ENCODE assay signal across 28 mouse cellular contexts in the genomic region with DNA sequence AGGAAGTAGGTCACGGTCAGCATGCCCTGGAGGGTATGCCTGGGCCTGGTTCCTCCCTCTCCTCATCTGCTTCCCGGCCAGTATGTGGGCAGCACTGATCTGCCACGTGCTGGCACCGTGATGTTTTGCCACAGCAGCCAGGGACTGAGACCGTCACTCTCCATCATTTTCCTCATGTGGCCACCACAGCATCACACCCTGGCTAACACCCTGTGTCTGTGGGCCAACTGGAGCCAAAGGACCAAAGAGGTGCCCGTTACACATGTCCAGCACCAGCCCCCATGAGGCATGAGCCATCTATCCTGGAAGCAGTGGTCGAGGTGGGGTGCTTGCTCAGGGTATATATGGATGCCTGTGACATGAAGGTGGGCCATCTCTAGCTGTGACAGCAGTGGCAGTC.
"Had no signal": no experiment of that assay in that cellular context is flagged by ENCODE, and none has a peak within 500 bp of the region (broad histone marks: within the 10 kb centered on the region; RNA-seq: fewer than 3 reads in every experiment).

No protein-coding gene starts in this region.

- H3K27me3 ChIP-seq: embryonic facial prominence, embryonic 12.5 days; embryonic facial prominence, embryonic 13.5 days; embryonic facial prominence, embryonic 15.5 days; forebrain, embryonic 12.5 days; forebrain, embryonic 13.5 days; forebrain, embryonic 15.5 days had no signal

- H3K36me3 ChIP-seq: embryonic facial prominence, embryonic 12.5 days; embryonic facial prominence, embryonic 13.5 days; embryonic facial prominence, embryonic 15.5 days; forebrain, embryonic 10.5 days; forebrain, embryonic 12.5 days; forebrain, embryonic 15.5 days had no signal

- H3K9me3 ChIP-seq: embryonic facial prominence, embryonic 12.5 days; embryonic facial prominence, embryonic 13.5 days; embryonic facial prominence, embryonic 15.5 days; forebrain, embryonic 10.5 days; forebrain, embryonic 12.5 days; forebrain, embryonic 13.5 days; forebrain, embryonic 15.5 days had no signal

- ATAC-seq: forebrain, embryonic 13.5 days; forebrain, embryonic 14.5 days; forebrain, embryonic 15.5 days; forebrain, embryonic 16.5 days; forebrain, postnatal 0 days had no signal

- DNase-seq: cerebellum, adult 18-20 months; cerebellum, adult 2 months; cerebellum, adult 8-10 months; cerebellum, adult 9-10 months; cerebellum, adult 9-11 months; cerebellum, postnatal 10 days; cerebellum, postnatal 14 days; cerebellum, postnatal 25 days; cerebellum, postnatal 36 days; embryo, embryonic 11 days; forebrain, postnatal 0 days; gastrocnemius, adult 2 months; gastrocnemius, postnatal 10 days; gastrocnemius, postnatal 14 days; gastrocnemius, postnatal 25 days; gastrocnemius, postnatal 36 days; heart, adult 18-20 months; heart, adult 2 months had no signal

- H3K4me1 ChIP-seq: forebrain, embryonic 15.5 days had no signal

- H3K4me3 ChIP-seq: embryonic facial prominence, embryonic 12.5 days; embryonic facial prominence, embryonic 13.5 days; embryonic facial prominence, embryonic 15.5 days; erythroblast, embryonic 14.5 days; forebrain, embryonic 10.5 days; forebrain, embryonic 12.5 days; forebrain, embryonic 13.5 days; forebrain, embryonic 15.5 days; gastrocnemius, adult 2 months; heart, adult 2 months had no signal

- H3K27ac ChIP-seq: embryonic facial prominence, embryonic 12.5 days; embryonic facial prominence, embryonic 13.5 days; embryonic facial prominence, embryonic 15.5 days; forebrain, embryonic 10.5 days; forebrain, embryonic 12.5 days; forebrain, embryonic 13.5 days; forebrain, embryonic 15.5 days; gastrocnemius, adult 2 months; heart, adult 2 months had no signal
